Mouse (Mus musculus) gastrocnemius, postnatal 14 days (tissue): ENCODE results near the gene Pank4. TPM values are rescaled to one million over a fixed set of nuclear protein-coding genes. Genes with fewer than 3 reads are reported as not detected.

ENCODE experiments used
- DNase-seq: peaks from one replicate; pipeline ENCODE4 v3.0.0; 2021; ENCODE audit warnings: mixed read lengths
- intact Hi-C: fragments of 180-260 bp; cut with DNase I; formaldehyde crosslinking; loops from one replicate; pipeline ENCODE4 v1.15.1; 2025; ENCODE audit warnings: low total_unique reads
- long read RNA-seq, 2 experiments: library from polyadenylated mRNA; stranded (forward); transcript quantifications; one replicate each; pipeline ENCODE4 v2.0.0; 2021
- total RNA-seq, 2 experiments: library from RNA; stranded (reverse); gene quantifications; 2 replicates each; pipeline ENCODE4 v1.2.3; 2021

The Pank4 gene
- 10 to 100 TPM; 24.1 to 31.4 TPM for total RNA-seq
- long read RNA-seq, experiment 1, transcript Pank4-201 (19 exons, 2,508 nt) = major isoform, 25 of 46 reads
- long read RNA-seq, experiment 1, partial matches to known transcripts = 3 of 46 reads
- long read RNA-seq, experiment 1, other reads (novel, unspliced or antisense) = 17 of 46 reads
- long read RNA-seq, experiment 2, transcript Pank4-201 (19 exons, 2,508 nt) = major isoform, 36 of 50 reads
- long read RNA-seq, experiment 2, partial matches to known transcripts = 4 of 50 reads
- long read RNA-seq, experiment 2, other reads (novel, unspliced or antisense) = 10 of 50 reads

GRCm38 (mm10) chr4:154963901-154964580 is at the start of gene Pank4:
Gene Pank4 (plus strand): TSS chr4:154964123.
- peak; percentile 90 for DNase-seq

GRCm38 (mm10) chr4:154914252-154914651 is 49.7 kb upstream of the Pank4 start:
- intact Hi-C loops = loop anchor here (5.0 kb wide), 1 partner anchor 37 kb away; no protein-coding TSS in a partner anchor
- no peak for DNase-seq

More at GRCm38 (mm10) chr4:154963901-154964580, at the start of gene Pank4:
- intact Hi-C loops = no loop called here

DNA sequence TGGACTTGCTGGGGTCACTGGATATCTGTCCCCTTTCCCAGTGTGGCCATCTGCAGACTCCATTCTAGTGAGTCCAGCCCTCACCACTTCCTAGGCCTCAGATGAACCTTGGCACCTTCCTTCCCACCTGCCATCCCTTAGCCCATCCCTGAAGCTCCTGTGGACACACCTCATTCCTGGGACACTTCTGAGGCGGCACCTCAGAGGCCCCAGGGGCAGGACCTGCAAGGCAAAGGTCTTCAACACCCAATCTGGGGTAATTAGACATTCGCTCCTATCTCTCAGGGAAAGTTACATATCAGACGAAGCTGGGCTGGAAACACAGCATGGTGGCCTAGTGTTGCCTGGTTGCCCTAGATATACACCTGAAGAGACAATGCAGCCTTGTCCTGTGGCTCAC is 49.2 kb upstream of the Pank4 start:
- intact Hi-C loops = loop anchor here (5.0 kb wide), 1 partner anchor 37 kb away; no protein-coding TSS in a partner anchor

DNA sequence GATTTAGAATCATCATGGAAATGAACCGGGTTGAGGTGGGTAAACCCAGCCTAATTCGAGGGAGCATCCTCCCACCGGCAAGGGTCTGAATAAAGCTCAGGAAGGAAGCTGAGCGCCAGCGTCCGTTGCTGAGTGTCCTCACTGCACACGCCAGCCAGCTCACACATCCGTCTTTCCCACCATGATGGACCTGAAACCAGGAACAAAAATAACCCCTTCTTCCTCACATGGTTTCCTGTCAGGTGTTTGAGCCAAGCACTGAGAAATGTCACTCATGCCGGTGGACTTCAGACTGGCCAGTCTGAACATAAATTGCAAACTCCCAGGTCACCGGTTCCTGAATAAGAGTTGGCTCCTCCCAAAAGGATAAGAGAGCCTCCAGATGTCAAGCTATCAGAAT is 48.6 kb upstream of the Pank4 start:
- intact Hi-C loops = no loop called here
- no peak for DNase-seq

More for the DNA sequence above, 49.2 kb upstream of the Pank4 start:
- DNase-seq = no peak

GRCm38 (mm10) chr4:154916662-154917061 is 47.3 kb upstream of the Pank4 start:
- DNase-seq = no peak
- intact Hi-C loops = no loop called here

- no peak for DNase-seq
- intact Hi-C loops = no loop called here
Observed at GRCm38 (mm10) chr4:154922291-154922690, 41.6 kb upstream of the Pank4 start.

- DNase-seq = no peak
- intact Hi-C loops = no loop called here
Observed at GRCm38 (mm10) chr4:154922931-154923330, 41.0 kb upstream of the Pank4 start.

DNA sequence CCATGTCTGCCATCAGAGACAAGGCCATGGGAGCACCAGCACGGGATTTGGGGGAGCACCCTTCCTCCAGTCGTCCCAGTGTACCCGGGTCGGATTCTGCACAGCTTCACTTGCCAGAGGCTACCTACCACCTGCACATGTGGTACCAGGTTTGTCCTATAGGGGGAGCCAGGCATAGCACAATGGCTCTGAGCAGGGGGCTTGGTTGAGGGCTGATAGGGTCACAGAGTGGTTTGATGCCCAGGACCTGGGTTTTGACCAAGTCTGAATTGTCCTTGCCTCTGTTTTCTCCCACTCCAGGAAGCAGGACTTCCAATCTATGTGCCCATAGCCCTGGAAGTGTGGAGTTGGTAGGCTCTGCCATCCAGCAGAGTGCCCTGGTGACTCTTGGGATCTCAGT is 38.5 kb upstream of the Pank4 start:
- intact Hi-C loops = no loop called here
- no peak for DNase-seq

DNA sequence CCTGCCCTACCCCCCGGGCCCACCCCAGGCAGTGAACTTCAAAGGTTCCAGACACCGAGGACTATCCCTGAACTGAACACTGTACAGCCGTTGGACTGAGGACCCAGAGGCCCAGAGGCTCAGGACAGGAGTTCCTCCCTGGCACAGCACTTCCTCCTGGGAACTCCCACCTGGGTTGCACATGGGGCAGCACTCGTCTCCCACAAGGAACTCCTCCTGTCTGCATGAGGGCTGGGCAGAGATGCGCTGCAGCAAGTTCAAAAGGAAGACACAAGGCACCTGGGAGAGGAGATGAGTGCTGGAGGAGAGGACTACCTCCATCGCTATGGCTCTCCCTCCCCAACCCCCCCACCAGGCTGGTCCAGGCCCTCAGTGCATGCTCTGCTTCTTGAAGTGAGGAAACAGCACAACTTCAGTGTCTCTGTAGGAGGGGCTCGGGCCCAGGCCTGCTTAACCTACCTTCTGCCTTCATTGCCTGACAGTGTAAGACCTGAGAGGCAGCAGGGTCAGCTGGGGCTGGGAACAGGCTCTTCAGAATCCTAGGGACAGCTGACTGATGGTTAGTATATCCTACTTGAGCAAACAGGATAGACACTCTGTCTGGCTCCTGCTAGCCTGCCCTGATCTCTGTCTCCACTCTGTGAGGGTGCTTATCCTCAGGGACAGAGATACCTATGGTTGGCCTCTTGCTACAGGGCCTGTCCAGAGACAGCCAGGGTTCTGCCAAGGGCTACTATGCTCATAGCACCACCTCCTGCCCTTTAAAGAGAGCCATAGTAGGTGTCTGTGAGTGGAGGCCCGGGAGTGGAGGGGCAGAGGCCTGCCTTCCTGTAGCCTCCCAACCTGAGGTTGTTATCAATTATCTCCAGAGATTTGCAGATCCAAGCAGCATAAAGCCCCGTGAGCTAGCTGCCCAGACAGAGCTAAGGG is 36.7 kb upstream of the Pank4 start:
- DNase-seq = no peak
- intact Hi-C loops = no loop called here

DNA sequence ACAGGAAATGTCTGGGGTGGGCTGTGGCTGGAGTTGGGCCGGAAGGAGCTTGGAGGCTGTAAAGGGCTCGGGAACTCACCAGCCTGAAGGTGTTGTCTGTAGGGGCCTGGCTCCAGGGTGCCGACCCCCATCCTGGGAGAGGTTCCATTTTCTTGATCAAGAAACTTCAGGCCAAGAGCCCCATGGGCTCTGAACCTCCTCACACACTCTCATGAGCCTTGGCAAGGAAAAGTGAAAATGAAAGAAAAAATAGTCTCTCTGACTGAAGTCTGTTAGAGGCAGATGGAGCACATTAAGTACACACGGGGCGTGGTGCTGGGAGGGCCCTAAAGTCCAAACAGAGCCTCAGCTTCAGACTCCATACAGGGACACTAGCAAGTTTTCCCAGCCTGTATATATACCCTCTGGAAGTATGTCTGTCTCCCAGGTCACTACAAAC is 36.0 kb upstream of the Pank4 start:
- DNase-seq = peak; percentile 34
- intact Hi-C loops = no loop called here

- intact Hi-C loops = no loop called here
- no peak for DNase-seq
Observed at GRCm38 (mm10) chr4:154928395-154929087, 35.4 kb upstream of the Pank4 start, which contains the start of gene Tnfrsf14. Gene Tnfrsf14 (minus strand): TSS chr4:154928563.

- no peak for DNase-seq
- intact Hi-C loops = no loop called here
Observed at GRCm38 (mm10) chr4:154929088-154929660, 34.7 kb upstream of the Pank4 start.

- intact Hi-C loops = no loop called here
- DNase-seq = no peak
Observed at GRCm38 (mm10) chr4:154933306-154933907, 30.5 kb upstream of the Pank4 start.

DNA sequence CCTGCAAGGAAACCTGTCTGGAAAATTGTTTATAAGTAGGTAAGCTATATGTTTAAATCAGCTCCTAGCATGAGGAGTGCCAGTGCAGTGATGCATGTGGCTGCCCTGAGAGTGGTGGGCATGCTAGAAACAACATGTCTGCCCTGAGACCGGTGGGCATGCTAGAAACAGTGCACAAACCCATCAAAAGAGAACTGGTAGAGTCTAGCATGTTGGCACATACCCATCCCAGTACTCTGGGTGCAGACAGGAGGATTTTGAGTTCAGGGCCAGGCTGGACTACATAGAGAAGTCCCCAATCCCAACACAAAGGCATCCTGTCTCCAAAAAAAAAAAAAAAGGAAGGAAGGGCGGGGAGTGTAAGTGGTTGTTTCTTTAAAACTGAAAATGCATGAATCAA is 29.1 kb upstream of the Pank4 start:
- DNase-seq = no peak

GRCm38 (mm10) chr4:154935788-154936187 is 28.1 kb upstream of the Pank4 start:
- DNase-seq = no peak
- intact Hi-C loops = no loop called here

More for the DNA sequence above, 29.1 kb upstream of the Pank4 start:
- intact Hi-C loops = no loop called here

DNA sequence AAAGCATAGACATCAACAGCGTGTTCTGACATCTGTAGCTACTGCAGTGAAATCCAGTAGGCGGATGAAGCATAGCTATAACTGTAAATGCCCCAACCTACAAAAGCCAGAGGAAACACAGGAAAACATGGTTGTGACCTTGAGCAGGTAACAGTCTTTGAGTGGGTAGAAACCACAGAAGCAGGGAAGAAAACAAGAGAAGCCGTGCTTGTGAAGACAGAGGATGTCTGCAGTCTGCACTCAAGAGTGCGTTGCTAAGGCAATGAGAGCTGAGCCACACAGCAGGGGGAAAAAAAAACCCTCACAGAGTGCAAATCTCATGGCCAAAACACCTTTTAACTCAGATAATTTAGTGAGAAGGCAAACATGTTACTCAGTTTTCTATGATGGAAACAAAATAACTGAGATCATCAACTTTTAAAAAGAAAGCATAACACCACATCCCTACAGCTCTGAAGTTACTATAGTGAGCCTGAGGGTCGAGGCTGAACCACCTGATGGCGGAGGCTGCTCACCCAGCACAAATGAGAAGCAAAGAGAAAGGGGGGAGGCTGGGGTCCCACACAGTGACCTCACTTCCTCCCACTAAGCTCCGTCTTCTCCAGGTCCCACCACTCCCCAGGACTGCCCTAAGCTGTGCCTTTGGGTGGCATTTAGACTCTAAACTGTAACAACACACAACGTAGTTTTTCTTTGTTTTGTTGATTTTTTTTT is 27.2 kb upstream of the Pank4 start:
- DNase-seq = no peak

GRCm38 (mm10) chr4:154937746-154938145 is 26.2 kb upstream of the Pank4 start:
- no peak for DNase-seq
- intact Hi-C loops = no loop called here

More for the DNA sequence above, 27.2 kb upstream of the Pank4 start:
- intact Hi-C loops = no loop called here

DNA sequence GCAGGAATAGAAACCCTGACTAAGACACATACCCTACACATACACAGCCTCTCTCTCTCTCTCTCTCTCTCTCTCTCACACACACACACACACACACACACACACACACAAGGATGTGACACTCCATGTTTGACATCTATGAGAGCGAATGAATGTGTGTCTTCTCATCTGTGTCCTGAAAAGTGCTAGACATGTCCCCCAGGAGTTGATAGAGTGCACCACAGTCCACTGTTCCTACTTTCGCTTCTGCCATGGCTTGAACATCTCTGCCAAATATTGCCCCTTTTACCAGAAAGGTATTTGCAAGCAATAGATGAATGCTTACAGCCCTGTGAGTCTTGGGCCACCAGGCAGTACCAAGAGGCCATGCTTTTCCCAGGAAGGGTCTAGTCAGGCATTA is 23.8 kb upstream of the Pank4 start:
- intact Hi-C loops = loop anchor here (10.0 kb wide), 1 partner anchor 65 kb away; no protein-coding TSS in a partner anchor
- no peak for DNase-seq
